9 mouse cellular contexts compared by ENCODE assay signal in the genomic region with DNA sequence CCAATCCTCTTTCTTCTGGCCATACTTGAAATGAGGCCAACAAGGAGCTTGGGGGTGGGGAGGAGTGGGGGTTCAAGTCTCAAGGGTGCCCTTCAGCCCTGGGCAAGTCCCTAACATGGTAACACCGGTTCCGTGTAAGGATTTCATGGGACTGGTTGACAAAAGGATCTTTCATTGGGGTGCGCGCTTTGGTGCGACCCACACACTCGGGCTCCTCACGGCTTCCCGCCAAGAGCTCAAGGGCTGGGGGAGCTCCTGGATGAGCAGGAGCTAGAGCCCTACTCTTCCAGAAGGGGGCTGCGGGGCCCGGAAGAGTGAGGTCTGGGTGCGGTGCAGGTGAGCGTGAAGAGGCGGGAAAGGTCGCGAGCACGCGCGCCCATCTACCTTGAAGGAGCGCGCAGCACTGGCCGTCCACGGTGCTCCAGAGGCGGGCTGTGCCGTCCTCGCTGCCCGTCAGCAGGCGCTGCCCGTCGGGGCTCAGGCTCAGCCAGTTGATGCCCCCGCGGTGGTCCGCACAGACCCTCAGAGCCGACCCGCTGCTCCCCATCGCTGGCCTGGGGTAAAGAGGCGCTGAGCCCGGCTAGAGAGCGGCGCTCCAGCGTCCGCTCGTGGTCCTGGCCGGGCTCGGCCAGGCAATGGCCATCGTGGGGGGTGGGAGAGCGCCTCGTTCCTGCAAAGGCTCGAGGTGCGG. TPM values are rescaled to one million over a fixed set of nuclear protein-coding genes. Genes with fewer than 3 reads are reported as not detected.
DNase-seq lines count a peak whose midpoint lies in the region; ATAC-seq and TF ChIP-seq lines count a peak whose summit lies in the region.
"Had no signal": no experiment of that assay in that cellular context is flagged by ENCODE, and none has a peak within 500 bp of the region (broad histone marks: within the 10 kb centered on the region; RNA-seq: fewer than 3 reads in every experiment).

No protein-coding gene starts in this region.

- peaks cover 8% of the 10 kb centered on the region; the same call in 1 of the 2 replicates for H3K4me1 ChIP-seq in spleen, adult 2 months (ENCODE audit: control insufficient read depth, insufficient read depth, insufficient read length)
- H3K4me1 ChIP-seq in forebrain, postnatal 0 days (ENCODE audit: insufficient read depth), result no peaks in the 10 kb centered on the region
- H3K4me1 ChIP-seq in liver, embryonic 15.5 days (replicated peaks), result peaks cover 21% of the 10 kb centered on the region; the same call in 1 of the 2 replicates
- peaks cover 30% of the 10 kb centered on the region for H3K4me1 ChIP-seq in stomach, embryonic 16.5 days (ENCODE audit: control insufficient read depth, insufficient read depth, low read length)

- no peak for DNase-seq in spleen, adult 2 months (ENCODE audit: low read depth in 1 of 2, low spot score in 2 of 2)
- DNase-seq in spleen, postnatal 4 days (ENCODE audit: low spot score in 2 of 2), result no peak
- no peak for DNase-seq in forebrain, postnatal 0 days
- DNase-seq in frontal cortex, adult 2 months (ENCODE audit: extremely low spot score in 1 of 2, low spot score in 1 of 2), result no peak
- no peak for DNase-seq in layer of hippocampus, postnatal 14 days (ENCODE audit: low spot score in 2 of 2)
- no peak for DNase-seq in urinary bladder, adult 18-20 months (ENCODE audit: low spot score in 2 of 2)

- TF ChIP-seq POLR2A in spleen, adult 2 months (IDR thresholded peaks at IDR 0.05; ENCODE audit: low read depth, low read length), result no peak

- TF ChIP-seq CTCF in spleen, adult 2 months (IDR thresholded peaks at IDR 0.05; ENCODE audit: extremely low read depth, insufficient read depth, insufficient read length, insufficient replicate concordance), result no peak
- TF ChIP-seq CTCF in forebrain, postnatal 0 days (IDR thresholded peaks at IDR 0.05; ENCODE audit: low read depth), result no peak

- ATAC-seq in forebrain, postnatal 0 days, result no peak
- no peak for ATAC-seq in liver, embryonic 15.5 days (ENCODE audit: insufficient read depth)
- ATAC-seq in stomach, embryonic 16.5 days (ENCODE audit: insufficient read depth, low FRiP score), result peak; percentile 6; the same call in 1 of the 2 replicates

- 5% methylated on average over 49 of the region's 49 CpGs for WGBS in spleen, adult 2 months
- WGBS in forebrain, postnatal 0 days, result 1% methylated on average over 49 of the region's 49 CpGs
- WGBS in liver, embryonic 15.5 days (ENCODE audit: insufficient replicate concordance), result 4% methylated on average over 49 of the region's 49 CpGs
- WGBS in stomach, embryonic 16.5 days, result 1% methylated on average over 49 of the region's 49 CpGs

- H3K36me3 ChIP-seq in spleen, adult 2 months (ENCODE audit: control insufficient read depth, insufficient read depth, low read length), result no peaks in the 10 kb centered on the region
- no peaks in the 10 kb centered on the region for H3K36me3 ChIP-seq in forebrain, postnatal 0 days (ENCODE audit: insufficient read depth)
- H3K36me3 ChIP-seq in liver, embryonic 15.5 days (replicated peaks), result no peaks in the 10 kb centered on the region
- no peaks in the 10 kb centered on the region for H3K36me3 ChIP-seq in stomach, embryonic 16.5 days (ENCODE audit: control insufficient read depth, insufficient read depth, low read length)

- no peaks in the 10 kb centered on the region for H3K9me3 ChIP-seq in forebrain, postnatal 0 days (ENCODE audit: low read length)
- no peaks in the 10 kb centered on the region for H3K9me3 ChIP-seq in liver, embryonic 15.5 days (replicated peaks)
- no peaks in the 10 kb centered on the region for H3K9me3 ChIP-seq in stomach, embryonic 16.5 days (replicated peaks; ENCODE audit: control insufficient read depth, low read length)

- H3K4me2 ChIP-seq in forebrain, postnatal 0 days (ENCODE audit: low read depth), result peak overlapping the region; percentile 55
- peak overlapping the region; percentile 50 for H3K4me2 ChIP-seq in liver, embryonic 15.5 days
- peak overlapping the region; percentile 80 for H3K4me2 ChIP-seq in stomach, embryonic 16.5 days (ENCODE audit: low read depth, low read length)

- H3K27ac ChIP-seq in spleen, adult 2 months (ENCODE audit: insufficient read depth, low read length), result peak overlapping the region; percentile 13; the same call in 1 of the 2 replicates
- no peak overlapping the region for H3K27ac ChIP-seq in forebrain, postnatal 0 days (ENCODE audit: low read depth, low read length)
- H3K27ac ChIP-seq in liver, embryonic 15.5 days (replicated peaks), result no peak overlapping the region
- no peak overlapping the region for H3K27ac ChIP-seq in stomach, embryonic 16.5 days (ENCODE audit: low read length)

- H3K9ac ChIP-seq in forebrain, postnatal 0 days, result peak overlapping the region; percentile 40; the same call in 1 of the 2 replicates
- no peak overlapping the region for H3K9ac ChIP-seq in liver, embryonic 15.5 days
- peak overlapping the region; percentile 72 for H3K9ac ChIP-seq in stomach, embryonic 16.5 days (ENCODE audit: low read length)

- peaks cover 14% of the 10 kb centered on the region for H3K27me3 ChIP-seq in spleen, adult 2 months (ENCODE audit: control insufficient read depth, insufficient read depth, low read length)
- H3K27me3 ChIP-seq in forebrain, postnatal 0 days (ENCODE audit: insufficient read depth, low read length), result peaks cover 24% of the 10 kb centered on the region
- peaks cover 49% of the 10 kb centered on the region for H3K27me3 ChIP-seq in liver, embryonic 15.5 days
- H3K27me3 ChIP-seq in stomach, embryonic 16.5 days (ENCODE audit: control insufficient read depth, insufficient read depth, low read length), result no peaks in the 10 kb centered on the region; the same call in none of the 2 replicates

- H3K4me3 ChIP-seq in spleen, adult 2 months (ENCODE audit: extremely low read depth, insufficient read depth, insufficient read length), result peak overlapping the region; percentile 46
- peak overlapping the region; percentile 34 for H3K4me3 ChIP-seq in forebrain, postnatal 0 days (ENCODE audit: low read depth, low read length)
- H3K4me3 ChIP-seq in liver, embryonic 15.5 days (replicated peaks), result peak overlapping the region; percentile 40
- peak overlapping the region; percentile 53 for H3K4me3 ChIP-seq in stomach, embryonic 16.5 days (replicated peaks; ENCODE audit: low read length)

RNA-seq across cellular contexts. Expression of a gene that starts 0.6 kb away (rescaled TPM):
- polyA plus RNA-seq in spleen, adult 2 months (2012; rRNA removed), result 6.2 and 6.5 TPM in 2 replicates
- 7.2 and 13.1 TPM in 2 replicates for total RNA-seq in forebrain, postnatal 0 days (2014; rRNA removed)
- polyA plus RNA-seq in forebrain, postnatal 0 days (2015; fragmentation: Nextera tagmentation; extraction: Ambion mirVana), result 4.4 and 5.5 TPM in 2 replicates
- polyA plus RNA-seq in liver, embryonic 15.5 days (2015; fragmentation: Nextera tagmentation; extraction: Ambion mirVana), result 1.1 and 1.5 TPM in 2 replicates
- 8.1 TPM in 2 replicates for polyA plus RNA-seq in stomach, embryonic 16.5 days (2015; fragmentation: Nextera tagmentation; extraction: Ambion mirVana)
- polyA plus RNA-seq in frontal cortex, adult 2 months (2012; rRNA removed), result 1.1 and 1.3 TPM in 2 replicates
- 1 to 10 TPM; 1.1 to 4.7 TPM for total RNA-seq in layer of hippocampus, postnatal 14 days (2021)

RNA-seq across cellular contexts. Expression of a gene that starts 27.9 kb away (rescaled TPM):
- 0.25 and 0.33 TPM in 2 replicates for polyA plus RNA-seq in spleen, adult 2 months (2012; rRNA removed)
- total RNA-seq in forebrain, postnatal 0 days (2014; rRNA removed), result 0.33 TPM in 1 of 2 replicates, not detected in the other
- 2.1 and 4.9 TPM in 2 replicates for polyA plus RNA-seq in forebrain, postnatal 0 days (2015; fragmentation: Nextera tagmentation; extraction: Ambion mirVana)
- not detected in 2 replicates for polyA plus RNA-seq in liver, embryonic 15.5 days (2015; fragmentation: Nextera tagmentation; extraction: Ambion mirVana)
- polyA plus RNA-seq in stomach, embryonic 16.5 days (2015; fragmentation: Nextera tagmentation; extraction: Ambion mirVana), result 2.7 and 2.9 TPM in 2 replicates
- polyA plus RNA-seq in frontal cortex, adult 2 months (2012; rRNA removed), result not detected in 2 replicates
- 1 to 10 TPM; 2.3 to 3.3 TPM for total RNA-seq in layer of hippocampus, postnatal 14 days (2021)
- total RNA-seq: neutrophil, adult 5-6 weeks had no signal

RNA-seq across cellular contexts. Expression of a gene that starts 44.6 kb away (rescaled TPM):
- 33.8 and 48.8 TPM in 2 replicates for polyA plus RNA-seq in spleen, adult 2 months (2012; rRNA removed)
- 88.6 TPM in 2 replicates for total RNA-seq in forebrain, postnatal 0 days (2014; rRNA removed)
- 59.4 and 61.0 TPM in 2 replicates for polyA plus RNA-seq in forebrain, postnatal 0 days (2015; fragmentation: Nextera tagmentation; extraction: Ambion mirVana)
- 12.4 and 12.5 TPM in 2 replicates for polyA plus RNA-seq in liver, embryonic 15.5 days (2015; fragmentation: Nextera tagmentation; extraction: Ambion mirVana)
- polyA plus RNA-seq in stomach, embryonic 16.5 days (2015; fragmentation: Nextera tagmentation; extraction: Ambion mirVana), result 31.9 and 32.0 TPM in 2 replicates
- polyA plus RNA-seq in frontal cortex, adult 2 months (2012; rRNA removed), result 79.9 and 80.0 TPM in 2 replicates
- 10 to 100 TPM; 66.5 to 67.0 TPM for total RNA-seq in layer of hippocampus, postnatal 14 days (2021)
